Mouse (Mus musculus): ENCODE results near the gene Zranb3. TPM values are rescaled to one million over a fixed set of nuclear protein-coding genes. Genes with fewer than 3 reads are reported as not detected.

Zranb3 gene
- total and polyA plus RNA-seq, 2 experiments from 2014 or later = 2.7 to 4.1 TPM

DNA sequence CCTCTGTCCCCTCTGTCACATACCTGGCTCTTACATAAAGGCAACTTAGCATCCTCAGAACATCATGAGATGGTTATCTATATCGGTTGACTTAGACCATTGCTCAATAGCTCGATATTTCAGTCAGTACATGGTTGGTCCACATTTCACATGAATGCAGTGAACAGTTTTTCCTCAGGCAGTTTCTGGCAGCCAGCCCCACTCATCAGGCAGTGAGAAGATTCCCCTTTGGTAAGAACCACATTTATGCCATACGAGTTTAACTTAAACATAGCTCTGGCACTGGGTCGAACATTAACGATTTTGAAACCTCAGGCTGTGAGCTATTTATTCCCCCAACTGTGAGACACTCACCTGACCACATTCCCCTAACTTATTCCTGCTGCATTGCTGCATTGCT, 154.1 kb downstream of the Zranb3 start:
- WGBS = 84% methylated on average over 5 of the region's 5 CpGs
- no peak overlapping the region for H3K4me3 ChIP-seq (ENCODE audit: low read depth, low read length)
- ATAC-seq (no peak), DNase-seq (peak; percentile 21)
- H3K9me3 ChIP-seq (ENCODE audit: low read length) = no peaks in the 10 kb centered on the region
- no peak for TF ChIP-seq CTCF (IDR thresholded peaks at IDR 0.05; ENCODE audit: low read depth)
- no peak overlapping the region for H3K27ac ChIP-seq (ENCODE audit: low read depth, low read length)
- H3K4me1 ChIP-seq (ENCODE audit: insufficient read depth) = no peaks in the 10 kb centered on the region
- H3K27me3 ChIP-seq (ENCODE audit: insufficient read depth, low read length) = no peaks in the 10 kb centered on the region
- no peak overlapping the region for H3K4me2 ChIP-seq (ENCODE audit: low read depth)
- H3K9ac ChIP-seq = no peak overlapping the region
- peaks cover 9% of the 10 kb centered on the region; the same call in 1 of the 2 replicates for H3K36me3 ChIP-seq (ENCODE audit: insufficient read depth)

DNA sequence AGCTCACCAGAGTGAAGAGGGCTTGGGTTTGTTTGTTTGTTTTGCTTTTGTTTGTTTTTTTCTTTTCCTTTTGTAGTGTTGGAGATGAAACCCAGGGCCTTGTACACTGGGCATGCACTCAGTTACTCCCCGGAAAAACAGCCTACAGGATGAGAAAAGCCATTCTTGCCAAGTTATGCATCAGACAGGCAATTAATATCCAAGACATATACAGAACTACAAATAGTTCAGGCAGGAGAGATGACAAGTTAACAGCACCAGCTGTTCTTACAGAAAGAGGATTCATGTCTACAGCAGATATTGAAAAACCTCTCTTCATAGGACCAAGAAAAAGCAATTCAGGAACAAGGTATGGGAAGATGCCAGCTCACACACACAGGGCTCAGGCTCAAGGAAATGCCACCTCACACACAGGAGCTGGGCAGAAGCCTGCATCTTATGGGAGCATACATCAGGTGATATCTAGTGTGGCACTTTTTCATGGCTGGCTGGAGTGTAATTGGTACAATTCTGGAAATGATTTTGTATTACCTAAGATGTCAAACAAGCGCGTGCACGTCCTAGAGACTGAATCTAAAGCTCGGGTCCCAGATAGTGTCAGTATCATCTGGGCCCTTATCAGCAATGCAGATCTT, 156.1 kb downstream of the Zranb3 start:
- H3K4me1 ChIP-seq (ENCODE audit: insufficient read depth) = no peaks in the 10 kb centered on the region
- no peaks in the 10 kb centered on the region for H3K27me3 ChIP-seq (ENCODE audit: insufficient read depth, low read length)
- H3K4me2 ChIP-seq (ENCODE audit: low read depth) = no peak overlapping the region
- no peak overlapping the region for H3K4me3 ChIP-seq (ENCODE audit: low read depth, low read length)
- 87% methylated on average over 5 of the region's 5 CpGs for WGBS
- no peak overlapping the region for H3K9ac ChIP-seq
- peaks cover 20% of the 10 kb centered on the region for H3K36me3 ChIP-seq (ENCODE audit: insufficient read depth)
- no peak for TF ChIP-seq CTCF (IDR thresholded peaks at IDR 0.05; ENCODE audit: low read depth)
- DNase-seq = peak; percentile 9
- H3K9me3 ChIP-seq (ENCODE audit: low read length) = no peaks in the 10 kb centered on the region
- H3K27ac ChIP-seq (ENCODE audit: low read depth, low read length) = no peak overlapping the region; the same call in 1 of the 2 replicates
- no peak for ATAC-seq

DNA sequence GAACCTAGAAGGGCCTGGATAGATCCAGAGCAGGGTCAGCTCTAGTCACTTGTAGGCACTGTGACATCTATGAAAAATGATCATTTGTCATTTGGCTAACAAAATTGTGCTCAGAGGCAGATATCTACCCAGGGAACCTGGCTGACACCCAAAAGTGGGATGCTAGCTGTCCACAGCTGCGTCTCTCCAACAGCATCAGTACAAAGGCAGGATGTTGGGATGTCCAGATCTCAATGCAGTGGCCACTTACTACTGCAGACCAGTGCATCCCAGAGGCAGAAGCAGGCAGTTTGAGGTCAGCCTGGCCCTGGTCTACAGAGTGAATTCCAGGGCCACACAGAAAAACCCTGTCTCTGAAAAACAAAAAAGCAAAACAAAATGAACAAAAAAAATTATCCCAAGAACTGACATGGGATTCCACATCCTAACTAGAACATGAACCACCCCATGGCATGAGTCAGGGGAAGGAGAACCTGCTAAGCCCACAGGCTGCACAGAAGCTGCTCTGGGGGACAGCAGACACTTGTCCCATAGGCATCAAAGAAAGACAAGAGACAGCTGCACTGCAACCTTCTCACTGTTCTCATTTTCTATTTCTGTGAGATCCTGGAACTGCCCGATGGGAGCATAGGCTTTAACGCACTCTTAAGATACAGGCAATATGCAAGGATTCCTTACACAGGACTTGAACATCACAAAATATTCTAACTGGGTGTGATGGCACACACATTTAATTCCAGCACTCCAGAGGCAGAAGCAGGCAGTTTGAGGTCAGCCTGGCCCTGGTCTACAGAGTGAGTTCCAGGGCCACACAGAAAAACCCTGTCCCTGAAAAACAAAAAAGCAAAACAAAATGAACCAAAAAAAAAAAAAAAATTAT, 156.9 kb downstream of the Zranb3 start:
- Histone ChIP-seq H3K4me3 (ENCODE audit: low read depth, low read length) (no peak overlapping the region), H3K4me1 (ENCODE audit: insufficient read depth) (no peaks in the 10 kb centered on the region), H3K27me3 (ENCODE audit: insufficient read depth, low read length) (no peaks in the 10 kb centered on the region), H3K4me2 (ENCODE audit: low read depth) (no peak overlapping the region), H3K36me3 (ENCODE audit: insufficient read depth) (peaks cover 26% of the 10 kb centered on the region), H3K9ac (no peak overlapping the region), H3K27ac (ENCODE audit: low read depth, low read length) (no peak overlapping the region; the same call in 1 of the 2 replicates), H3K9me3 (ENCODE audit: low read length) (no peaks in the 10 kb centered on the region)
- WGBS = 84% methylated on average over 3 of the region's 3 CpGs
- no peak for ATAC-seq
- no peak for TF ChIP-seq CTCF (IDR thresholded peaks at IDR 0.05; ENCODE audit: low read depth)
- DNase-seq = no peak

DNA sequence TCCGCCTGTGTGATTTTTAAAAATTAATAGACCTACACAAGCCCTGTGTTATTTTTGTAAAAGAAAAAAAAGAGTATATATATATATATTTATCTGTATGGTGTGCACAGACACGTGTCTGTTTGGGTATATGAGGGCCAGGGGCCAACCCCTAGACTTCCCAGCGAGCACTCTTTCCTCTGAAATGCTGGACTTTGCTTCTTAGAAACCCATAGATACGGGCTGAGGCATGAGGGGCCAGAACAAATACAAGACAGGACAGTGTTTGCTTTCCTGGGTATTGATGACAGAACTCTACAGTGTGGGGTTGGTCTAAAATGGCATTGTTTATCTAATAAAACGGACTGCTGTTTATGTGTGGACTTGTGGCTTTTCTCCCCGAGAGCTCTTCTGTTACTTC, 159.3 kb downstream of the Zranb3 start:
- ATAC-seq (no peak), DNase-seq (no peak)
- H3K36me3 ChIP-seq (ENCODE audit: insufficient read depth) = peaks cover 49% of the 10 kb centered on the region
- H3K27me3 ChIP-seq (ENCODE audit: insufficient read depth, low read length) = no peaks in the 10 kb centered on the region
- H3K9ac ChIP-seq = no peak overlapping the region
- no peak overlapping the region for H3K4me2 ChIP-seq (ENCODE audit: low read depth)
- H3K9me3 ChIP-seq (ENCODE audit: low read length) = no peaks in the 10 kb centered on the region
- no peak for TF ChIP-seq CTCF (IDR thresholded peaks at IDR 0.05; ENCODE audit: low read depth)
- H3K27ac ChIP-seq (ENCODE audit: low read depth, low read length) = no peak overlapping the region
- no peaks in the 10 kb centered on the region for H3K4me1 ChIP-seq (ENCODE audit: insufficient read depth)
- WGBS = 90% methylated on average over 6 of the region's 6 CpGs
- no peak overlapping the region for H3K4me3 ChIP-seq (ENCODE audit: low read depth, low read length)

DNA sequence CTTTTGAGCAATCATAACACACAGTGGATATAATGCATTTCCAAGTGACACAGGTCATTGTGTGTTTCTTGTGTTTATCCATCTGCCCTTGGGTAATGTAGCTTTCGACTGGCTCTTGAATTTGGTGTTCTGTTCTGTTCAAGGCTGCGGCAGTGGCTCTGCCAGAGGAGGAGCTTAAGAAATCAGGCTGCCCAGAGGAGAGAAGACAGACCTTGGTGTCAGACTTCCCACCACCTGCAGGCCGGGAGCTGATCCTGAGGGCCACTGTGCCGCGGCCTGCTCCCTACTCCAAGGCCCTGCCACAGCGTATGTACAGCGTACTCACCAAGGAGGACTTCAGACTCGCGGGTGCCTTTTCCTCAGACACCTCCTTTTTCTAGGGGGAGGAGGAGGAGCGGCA, 160.6 kb downstream of the Zranb3 start:
- 94% methylated on average over 10 of the region's 10 CpGs for WGBS
- no peak overlapping the region for H3K4me2 ChIP-seq (ENCODE audit: low read depth)

DNA sequence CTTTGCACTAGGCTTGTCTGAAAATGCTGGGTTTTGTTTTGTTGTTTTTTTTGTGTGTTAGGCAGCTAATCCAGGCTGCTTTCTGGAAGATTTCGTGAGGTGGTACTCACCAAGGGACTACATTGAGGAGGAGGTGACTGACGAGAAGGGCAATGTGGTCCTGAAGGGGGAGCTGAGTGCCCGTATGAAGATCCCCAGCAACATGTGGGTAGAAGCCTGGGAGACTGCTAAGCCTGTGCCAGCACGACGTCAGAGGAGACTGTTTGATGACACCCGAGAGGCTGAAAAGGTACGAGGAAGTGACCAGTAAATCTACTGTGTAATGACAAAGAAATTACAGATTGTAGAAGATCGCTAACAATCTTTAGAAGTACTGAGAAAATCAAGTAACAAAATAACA, 165.6 kb downstream of the Zranb3 start:
- Histone ChIP-seq H3K27ac (ENCODE audit: low read depth, low read length) (no peak overlapping the region), H3K36me3 (ENCODE audit: insufficient read depth) (peaks cover 57% of the 10 kb centered on the region), H3K9ac (no peak overlapping the region), H3K4me3 (ENCODE audit: low read depth, low read length) (no peak overlapping the region), H3K4me2 (ENCODE audit: low read depth) (no peak overlapping the region), H3K9me3 (ENCODE audit: low read length) (no peaks in the 10 kb centered on the region), H3K27me3 (ENCODE audit: insufficient read depth, low read length) (no peaks in the 10 kb centered on the region), H3K4me1 (ENCODE audit: insufficient read depth) (no peaks in the 10 kb centered on the region)
- ATAC-seq (peak; percentile 61; the same call in 1 of the 2 replicates), DNase-seq (peak; percentile 32)
- TF ChIP-seq CTCF (IDR thresholded peaks at IDR 0.05; ENCODE audit: low read depth) = peak; percentile 43
- WGBS = 81% methylated on average over 8 of the region's 8 CpGs

More for the DNA sequence above, 160.6 kb downstream of the Zranb3 start:
- no peak for TF ChIP-seq CTCF (IDR thresholded peaks at IDR 0.05; ENCODE audit: low read depth)
- no peaks in the 10 kb centered on the region for H3K27me3 ChIP-seq (ENCODE audit: insufficient read depth, low read length)
- H3K4me3 ChIP-seq (ENCODE audit: low read depth, low read length) = no peak overlapping the region
- H3K9me3 ChIP-seq (ENCODE audit: low read length) = no peaks in the 10 kb centered on the region
- no peaks in the 10 kb centered on the region for H3K4me1 ChIP-seq (ENCODE audit: insufficient read depth)
- no peak overlapping the region for H3K27ac ChIP-seq (ENCODE audit: low read depth, low read length)
- ATAC-seq (no peak), DNase-seq (no peak)
- no peak overlapping the region for H3K9ac ChIP-seq
- H3K36me3 ChIP-seq (ENCODE audit: insufficient read depth) = peaks cover 57% of the 10 kb centered on the region

DNA sequence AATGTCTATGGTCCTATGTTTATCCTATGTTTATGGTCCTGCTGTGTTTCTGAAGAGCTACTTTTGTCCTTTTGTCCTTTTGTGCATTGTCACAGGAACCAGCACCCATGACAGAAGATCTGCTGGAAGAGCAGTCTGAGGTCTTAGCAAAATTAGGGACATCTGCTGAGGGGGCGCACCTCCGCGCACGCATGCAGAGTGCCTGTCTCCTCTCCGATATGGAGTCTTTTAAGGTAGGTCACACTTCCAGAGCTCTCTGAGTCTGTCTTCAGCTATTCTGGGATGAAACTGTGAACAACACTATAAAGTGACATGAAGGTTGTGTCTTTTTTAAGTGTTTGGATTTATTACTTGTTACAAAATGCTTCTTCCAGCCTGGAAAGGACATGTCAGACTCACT, 168.5 kb downstream of the Zranb3 start:
- no peak for TF ChIP-seq CTCF (IDR thresholded peaks at IDR 0.05; ENCODE audit: low read depth)
- Histone ChIP-seq H3K27me3 (ENCODE audit: insufficient read depth, low read length) (no peaks in the 10 kb centered on the region), H3K4me2 (ENCODE audit: low read depth) (no peak overlapping the region), H3K27ac (ENCODE audit: low read depth, low read length) (no peak overlapping the region), H3K9ac (no peak overlapping the region), H3K4me3 (ENCODE audit: low read depth, low read length) (no peak overlapping the region), H3K4me1 (ENCODE audit: insufficient read depth) (no peaks in the 10 kb centered on the region), H3K9me3 (ENCODE audit: low read length) (no peaks in the 10 kb centered on the region), H3K36me3 (ENCODE audit: insufficient read depth) (peaks cover 37% of the 10 kb centered on the region)
- WGBS = 96% methylated on average over 5 of the region's 5 CpGs
- no peak for ATAC-seq
- DNase-seq = no peak

All from forebrain, postnatal 0 days (tissue).